Mouse (Mus musculus) layer of hippocampus, postnatal 36 days (tissue): ENCODE measurements around the gene P2rx2. TPM values are rescaled to one million over a fixed set of nuclear protein-coding genes. Genes with fewer than 3 reads are reported as not detected.

ENCODE experiments used
- DNase-seq, 2 experiments: peaks; one replicate each; pipeline ENCODE4 v3.0.0; 2022
- total RNA-seq, 2 experiments: library from RNA; stranded (reverse); gene quantifications; 2 replicates each; pipeline ENCODE4 v1.2.3; 2021

Gene P2rx2
- under 1 TPM in 1 of 2 experiments, not detected in 1; 0.27 TPM for total RNA-seq

DNA sequence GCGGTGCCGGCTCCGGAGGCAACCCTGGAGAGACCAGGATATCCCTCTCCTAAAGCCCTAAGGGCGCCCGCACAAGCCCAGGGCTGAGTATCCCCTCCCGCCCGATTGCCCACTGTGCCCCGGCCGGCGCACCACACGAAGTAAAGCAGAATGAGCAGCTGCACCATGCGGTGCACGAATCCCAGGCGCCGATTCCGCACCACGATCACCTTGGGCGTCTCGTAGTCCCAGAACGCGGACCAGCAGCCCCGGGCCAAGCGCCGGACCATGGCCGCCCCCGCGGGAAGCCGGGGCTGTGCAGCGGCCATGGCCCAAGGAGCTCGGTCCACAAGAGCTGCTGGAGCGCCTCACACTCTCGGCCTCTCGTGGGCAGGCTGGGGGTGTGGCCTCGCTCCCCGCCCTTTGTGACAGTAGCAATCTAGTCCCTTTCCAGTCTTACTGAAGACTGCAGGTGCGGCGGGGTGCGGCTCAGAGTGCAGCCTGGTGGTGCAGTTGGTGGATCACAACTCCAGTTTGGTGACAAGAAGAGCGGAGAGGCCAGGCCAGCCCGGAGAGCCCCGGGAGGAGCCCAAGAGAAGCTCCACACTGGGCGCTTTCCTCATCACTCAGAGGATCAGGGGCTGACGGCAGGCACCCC, at the start of gene P2rx2:
P2rx2 (minus strand) TSS at position 565 of the 637 bp plus-strand sequence.
- DNase-seq, result no peak

- DNase-seq, result no peak
Measured at GRCm38 (mm10) chr5:110392727-110393126, 49.7 kb upstream of the P2rx2 start.

DNA sequence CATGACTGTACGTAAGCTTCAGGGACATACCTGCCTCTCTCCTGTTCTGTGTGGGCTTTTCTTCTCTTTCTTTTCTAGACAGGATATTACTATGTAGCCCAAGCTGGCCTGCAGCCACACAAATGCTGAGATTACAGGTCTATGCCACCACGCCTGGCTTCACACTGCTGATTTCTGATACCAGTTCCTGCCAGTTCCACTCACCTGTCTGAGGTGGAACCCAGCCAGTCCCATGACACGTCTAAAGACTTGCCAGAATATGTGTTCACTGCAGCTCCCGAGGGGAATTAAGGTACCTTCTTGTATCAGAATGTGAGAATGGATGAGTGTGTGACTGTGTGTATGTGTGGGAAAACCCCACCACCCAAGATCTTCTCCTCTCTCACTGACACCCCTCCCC, 47.6 kb upstream of the P2rx2 start:
- no peak for DNase-seq

DNA sequence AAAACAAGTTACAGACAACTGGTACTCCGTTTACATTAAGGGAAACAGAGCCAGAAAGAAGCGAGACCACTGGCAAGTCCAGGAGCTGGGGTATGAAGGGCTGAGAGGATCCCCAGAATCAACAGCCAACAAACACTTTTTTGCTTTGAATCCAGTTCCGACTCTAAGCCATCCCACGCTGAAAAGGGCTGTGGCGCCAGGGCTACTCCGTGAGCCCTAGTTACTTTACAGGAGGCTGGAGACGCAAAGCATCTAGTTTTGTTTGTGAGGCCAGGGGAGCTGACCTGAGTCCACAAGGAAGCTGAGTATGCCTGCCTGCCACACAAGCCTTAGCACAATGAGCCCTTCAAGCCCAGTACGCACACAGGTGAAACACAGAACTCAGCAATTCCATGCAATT, 44.3 kb upstream of the P2rx2 start:
- no peak for DNase-seq

GRCm38 (mm10) chr5:110386371-110387330, 43.6 kb upstream of the P2rx2 start:
- peak; percentile 69 to 72 for DNase-seq

DNA sequence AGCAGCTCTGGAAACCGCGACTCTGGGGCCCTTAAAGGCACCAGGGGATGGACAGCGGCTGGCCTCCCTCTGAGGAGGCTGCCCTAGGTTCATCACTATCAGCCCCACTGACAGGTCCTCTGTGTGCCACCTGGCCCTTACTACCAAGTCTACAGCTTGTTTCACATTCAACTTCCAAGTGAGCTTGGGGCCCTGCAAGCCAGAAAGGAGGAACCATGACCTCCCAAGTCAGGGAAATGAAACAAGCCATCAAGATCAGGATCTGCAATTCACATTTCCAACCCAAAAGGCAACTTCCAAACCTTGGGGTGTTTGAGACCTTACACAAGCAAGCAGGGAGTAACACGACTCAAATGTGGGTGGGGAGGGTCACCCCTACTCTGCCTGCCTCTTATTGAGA, 42.3 kb upstream of the P2rx2 start:
- DNase-seq, result no peak

DNA sequence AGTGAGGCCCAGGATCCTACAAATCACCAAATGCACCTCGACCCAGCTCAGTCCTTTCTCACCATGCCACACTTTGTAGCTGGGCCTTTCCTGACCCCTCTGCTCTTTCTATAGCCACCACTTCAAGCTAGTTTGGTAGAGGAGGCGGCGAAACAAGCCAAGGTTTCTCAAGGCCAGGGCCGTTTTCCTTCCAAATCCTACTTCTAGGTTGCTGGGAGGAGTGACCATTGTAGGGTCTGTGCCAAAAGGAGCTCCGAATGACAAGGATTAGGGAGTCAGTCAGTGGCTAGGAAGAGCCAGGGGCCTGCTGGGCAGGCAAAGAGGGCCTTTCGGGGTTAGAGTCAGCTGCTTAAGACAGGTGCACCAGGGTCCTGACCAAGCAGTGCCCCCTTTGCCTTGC, 41.5 kb upstream of the P2rx2 start:
- no peak for DNase-seq

DNA sequence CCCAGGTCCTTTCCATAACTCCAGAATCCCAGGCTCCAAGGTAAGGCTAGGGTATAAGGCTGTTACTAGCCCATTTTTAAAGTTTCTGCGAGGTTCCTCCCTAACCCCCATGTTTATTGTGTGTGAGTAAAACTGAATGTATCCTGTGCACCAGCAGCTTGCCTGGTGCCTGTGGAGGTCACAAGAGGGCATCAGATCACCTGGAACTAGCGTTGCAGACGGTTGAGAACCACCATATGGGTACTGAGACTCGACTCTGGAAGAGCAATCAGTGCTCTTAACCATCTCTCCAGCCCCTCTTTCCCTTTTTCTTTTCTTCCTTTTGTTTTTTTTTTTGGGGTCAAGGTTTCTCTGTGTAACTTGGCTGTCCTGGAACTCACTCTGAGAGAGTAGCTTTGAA, 36.8 kb upstream of the P2rx2 start:
- DNase-seq, result no peak

DNA sequence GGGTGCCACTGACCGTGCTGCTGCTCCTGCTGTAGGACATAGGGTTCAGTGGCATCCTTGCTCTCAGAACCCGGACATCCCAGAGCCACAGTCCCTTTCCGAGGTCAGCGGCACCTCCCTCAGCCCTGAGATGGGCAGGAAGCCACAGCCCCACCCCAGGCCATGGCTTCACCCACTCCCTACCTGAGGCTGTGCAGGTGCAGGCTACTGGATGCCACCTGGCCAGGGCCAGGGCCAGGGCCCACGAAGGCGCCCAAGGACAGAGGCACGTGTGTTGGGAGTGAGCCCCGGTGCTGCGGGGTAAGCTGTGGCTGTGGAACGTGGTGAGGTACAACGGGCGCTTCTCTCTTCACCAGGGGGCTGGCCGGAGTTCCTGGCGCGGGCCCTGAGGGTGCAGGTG, 36.1 kb upstream of the P2rx2 start:
- no peak for DNase-seq

DNA sequence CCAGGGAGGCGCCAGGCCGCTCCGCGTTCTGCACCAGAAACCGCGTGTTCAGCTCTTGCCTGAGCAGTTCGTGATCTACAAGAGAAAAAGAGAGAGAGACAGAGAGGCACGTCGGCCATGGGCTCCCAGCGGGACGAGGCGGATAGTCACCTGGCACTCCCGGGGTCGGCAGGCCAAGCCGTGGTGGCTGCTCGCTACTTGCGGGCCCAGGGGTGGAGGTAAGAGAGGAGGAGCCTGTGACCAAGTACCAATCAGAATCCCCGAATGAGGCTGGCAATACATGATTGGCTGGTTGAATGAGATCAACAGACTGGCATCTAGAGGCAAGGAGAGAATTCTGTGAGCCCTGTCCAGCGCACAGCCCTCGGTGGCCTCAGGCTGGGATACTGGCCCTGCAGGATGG, 35.2 kb upstream of the P2rx2 start:
- peak in 1 of 2 experiments; percentile 38 for DNase-seq

- DNase-seq, result peak; percentile 71 to 72
Measured at GRCm38 (mm10) chr5:110376802-110377433, 33.9 kb upstream of the P2rx2 start.

DNA sequence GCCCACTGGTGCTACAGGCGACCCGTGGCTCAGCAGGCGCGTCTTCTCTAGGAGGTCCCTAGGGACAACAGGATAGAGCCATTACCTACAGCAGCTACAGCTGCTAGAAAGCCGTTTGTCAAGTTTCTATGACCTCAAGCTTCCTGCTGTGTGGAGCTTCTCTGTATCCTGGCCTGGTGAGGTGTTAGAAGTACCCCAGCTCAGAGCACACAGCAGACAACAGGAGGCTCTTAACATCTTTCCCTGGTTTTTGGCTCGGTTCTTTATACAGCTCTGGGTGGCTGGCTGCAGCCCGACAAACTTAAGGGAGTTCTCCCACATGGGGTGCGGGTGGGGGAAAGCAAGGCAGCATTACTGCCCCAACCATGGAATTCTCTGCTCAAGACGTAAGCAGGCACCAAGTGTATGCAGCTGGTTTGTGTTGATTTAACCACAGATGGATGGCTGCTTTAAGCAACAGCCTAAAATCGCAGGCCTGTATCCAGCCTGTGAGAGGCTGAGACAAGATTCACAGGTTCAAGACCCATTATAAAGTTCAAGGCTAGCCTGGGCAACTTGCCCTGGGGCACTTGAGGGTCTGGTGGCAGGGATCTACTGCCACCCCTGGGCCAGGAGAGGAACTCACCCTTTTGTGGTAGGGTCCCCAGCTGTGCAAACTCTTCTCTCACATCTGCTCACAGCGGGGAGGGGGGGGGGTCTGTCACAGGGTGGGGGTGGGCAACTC, 21.0 kb upstream of the P2rx2 start:
- no peak for DNase-seq

GRCm38 (mm10) chr5:110363179-110363821, 20.3 kb upstream of the P2rx2 start:
- DNase-seq, result peak; percentile 76 to 78

DNA sequence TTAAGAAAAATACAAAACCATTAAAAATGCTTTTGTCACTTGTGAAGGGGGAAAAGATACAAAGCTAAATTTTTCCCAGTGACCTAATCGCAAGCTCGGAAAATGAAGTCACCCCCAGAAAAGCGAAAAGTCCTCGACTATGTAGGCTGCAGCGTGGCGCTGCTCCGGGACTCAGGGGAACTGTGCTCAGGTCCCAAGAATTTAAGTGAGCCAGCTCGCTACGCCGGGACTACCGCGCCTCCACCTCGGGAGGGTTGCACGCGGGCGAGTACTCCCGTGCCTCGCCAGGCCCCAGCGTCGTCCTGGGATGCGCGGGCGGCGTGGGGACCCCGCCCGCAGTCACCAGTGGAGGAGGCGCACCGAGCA, 19.8 kb upstream of the P2rx2 start:
- DNase-seq, result no peak

DNA sequence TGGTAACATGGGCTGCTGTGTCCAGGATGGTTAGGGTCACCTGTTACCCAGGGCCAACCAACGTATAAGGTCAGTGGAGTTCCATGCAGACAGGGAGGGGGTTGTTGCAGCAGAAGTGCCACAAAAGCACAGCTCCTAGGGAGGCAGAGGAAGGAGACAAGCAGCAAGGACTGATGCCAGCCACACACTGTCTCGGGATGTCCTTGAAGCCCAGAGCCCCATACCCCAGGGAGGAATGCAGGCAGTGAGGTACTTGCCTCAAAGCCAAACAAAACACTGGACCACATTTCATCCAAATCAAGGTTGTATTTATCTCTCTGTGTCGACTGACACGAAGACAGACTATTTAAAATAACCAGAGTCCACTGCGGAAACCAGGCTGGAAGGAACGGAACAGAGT, 18.5 kb upstream of the P2rx2 start:
- DNase-seq, result no peak

DNA sequence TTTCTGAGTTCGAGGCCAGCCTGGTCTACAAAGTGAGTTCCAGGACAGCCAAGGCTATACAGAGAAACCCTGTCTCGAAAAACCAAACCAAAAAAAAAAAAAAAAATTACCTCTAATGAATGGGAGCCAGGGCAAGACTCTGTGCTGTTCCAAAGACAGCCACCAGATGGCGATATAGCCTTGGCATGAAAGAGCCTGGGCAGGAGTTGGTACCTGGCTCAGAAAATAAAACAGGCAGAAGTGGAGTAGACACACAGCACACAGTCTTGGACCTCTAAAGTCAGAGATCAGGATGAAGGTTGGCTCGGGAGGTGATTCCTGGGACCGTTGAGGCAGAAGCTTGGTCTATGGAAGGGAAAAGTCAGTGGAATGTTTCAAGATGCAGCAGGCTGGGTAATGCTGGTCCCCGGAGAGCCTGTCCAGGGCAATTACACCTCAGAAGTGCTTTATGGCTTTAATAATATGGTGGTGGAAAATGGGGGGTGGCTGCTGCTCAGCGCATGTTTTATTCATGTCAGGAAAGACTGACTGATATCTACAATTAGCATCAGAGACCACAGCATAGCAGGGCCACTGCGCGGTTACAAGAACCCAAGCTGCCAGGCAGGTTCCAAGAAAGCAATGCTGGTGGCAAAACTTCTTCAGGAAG, 14.6 kb upstream of the P2rx2 start:
- DNase-seq, result peak; percentile 74 to 78

GRCm38 (mm10) chr5:110354716-110355115, 11.7 kb upstream of the P2rx2 start:
- DNase-seq, result no peak

GRCm38 (mm10) chr5:110347006-110347405, 4.0 kb upstream of the P2rx2 start:
- no peak for DNase-seq

DNA sequence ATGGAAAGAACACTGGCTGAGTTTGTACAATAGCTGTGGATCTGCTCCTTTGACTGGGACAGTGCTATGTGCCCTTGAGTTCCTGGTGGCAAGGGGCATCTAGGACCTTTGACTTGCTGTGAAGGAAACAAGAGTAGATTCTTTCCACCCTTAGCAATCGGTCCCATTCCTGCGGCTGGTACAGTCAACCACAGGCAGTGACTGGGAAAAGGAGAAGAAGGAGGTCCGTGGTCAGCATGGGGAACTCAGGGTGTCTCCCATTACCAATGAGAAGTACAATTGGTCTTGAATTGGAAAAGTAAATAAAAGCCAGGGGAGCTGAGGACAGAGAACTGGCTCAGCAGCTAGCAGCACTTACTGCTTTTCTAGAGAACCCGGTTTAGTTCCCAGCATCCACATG, 2.5 kb upstream of the P2rx2 start:
- DNase-seq, result no peak

- no peak for DNase-seq
Measured at GRCm38 (mm10) chr5:110344524-110344923, 1.5 kb upstream of the P2rx2 start, which contains the start of gene Lrcol1. Lrcol1 (plus strand) TSS chr5:110344730.

- no peak for DNase-seq
Measured at GRCm38 (mm10) chr5:110338792-110339191, 4.2 kb downstream of the P2rx2 start.

DNA sequence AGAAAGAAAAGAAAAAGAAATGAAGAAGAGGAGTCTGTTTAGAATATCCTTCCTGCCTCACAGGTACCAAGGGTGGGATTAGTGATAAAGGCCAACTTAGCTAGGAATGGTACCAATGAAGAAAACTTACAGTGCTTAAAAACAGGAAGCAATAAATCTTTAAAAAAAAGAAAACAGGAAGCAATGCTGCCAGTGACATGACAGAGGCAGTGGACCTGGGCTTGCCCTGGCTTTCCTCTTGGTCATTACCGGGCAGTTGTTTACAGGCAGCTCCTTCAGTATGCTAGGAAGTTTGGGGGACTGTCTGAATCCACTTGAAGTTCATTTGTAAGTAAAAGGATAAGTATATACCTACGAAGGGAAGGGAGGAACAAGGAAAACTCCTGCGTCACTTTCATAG, 12.5 kb downstream of the P2rx2 start:
- DNase-seq, result no peak
